ENCODE assay signal across 8 mouse cellular contexts in the genomic region with DNA sequence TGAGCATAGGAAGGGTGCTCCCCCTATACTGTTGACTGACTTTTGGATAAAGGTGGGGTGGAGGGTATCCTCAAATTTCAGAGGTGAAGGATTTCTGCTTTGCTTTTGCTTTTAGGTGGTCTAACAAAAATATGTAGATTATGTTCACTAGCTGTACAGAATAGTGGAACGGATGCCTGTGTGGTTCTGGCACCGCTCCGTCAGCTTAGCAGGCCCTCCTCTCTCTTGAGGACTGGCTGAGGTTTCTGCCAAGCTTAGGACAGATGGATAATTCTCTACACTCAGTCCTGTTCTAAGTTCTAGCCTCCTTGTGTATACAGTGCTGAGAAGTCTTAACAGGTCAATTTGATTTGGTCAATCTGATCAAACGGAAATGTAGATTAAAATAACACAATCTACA. TPM values are rescaled to one million over a fixed set of nuclear protein-coding genes. Genes with fewer than 3 reads are reported as not detected.
DNase-seq lines count a peak whose midpoint lies in the region; ATAC-seq and TF ChIP-seq lines count a peak whose summit lies in the region.

No protein-coding gene starts in this region.

- peaks cover 21% of the 10 kb centered on the region for H3K36me3 ChIP-seq in kidney, postnatal 0 days (ENCODE audit: insufficient read depth, low read length)
- peaks cover 38% of the 10 kb centered on the region for H3K36me3 ChIP-seq in hindbrain, embryonic 10.5 days
- peaks cover 37% of the 10 kb centered on the region for H3K36me3 ChIP-seq in midbrain, embryonic 14.5 days (ENCODE audit: control insufficient read depth, insufficient read depth, low read length)

- peak overlapping the region; percentile 87 for H3K27ac ChIP-seq in kidney, postnatal 0 days
- H3K27ac ChIP-seq in brown adipose tissue, adult 24 weeks (replicated peaks; ENCODE audit: low read depth, low read length) = 0 out of 2 replicates have a peak overlapping the region, but pooled peaks have one; percentile 29
- peak overlapping the region; percentile 87; the same call in 1 of the 2 replicates for H3K27ac ChIP-seq in hindbrain, embryonic 10.5 days
- peak overlapping the region; percentile 73; the same call in 1 of the 2 replicates for H3K27ac ChIP-seq in midbrain, embryonic 14.5 days (replicated peaks; ENCODE audit: low read depth, low read length)

- WGBS in kidney, postnatal 0 days = 56% methylated on average over 4 of the region's 4 CpGs
- WGBS in hindbrain, embryonic 10.5 days = 71% methylated on average over 4 of the region's 4 CpGs
- WGBS in midbrain, embryonic 14.5 days = 68% methylated on average over 4 of the region's 4 CpGs

- ATAC-seq in kidney, postnatal 0 days (replicated peaks; ENCODE audit: low FRiP score, low read depth) = no peak
- no peak for ATAC-seq in midbrain, embryonic 14.5 days (ENCODE audit: low FRiP score, low TSS enrichment)

- peaks cover 5% of the 10 kb centered on the region for H3K4me1 ChIP-seq in kidney, postnatal 0 days (replicated peaks; ENCODE audit: insufficient read depth, low read length)
- H3K4me1 ChIP-seq in brown adipose tissue, adult 24 weeks (ENCODE audit: control insufficient read depth, insufficient read depth, insufficient read length, low read length) = peaks cover 18% of the 10 kb centered on the region
- peaks cover 24% of the 10 kb centered on the region for H3K4me1 ChIP-seq in hindbrain, embryonic 10.5 days (replicated peaks)
- H3K4me1 ChIP-seq in midbrain, embryonic 14.5 days (ENCODE audit: control insufficient read depth, insufficient read depth, low read length) = peaks cover 12% of the 10 kb centered on the region

- peak overlapping the region; percentile 97 for H3K4me2 ChIP-seq in kidney, postnatal 0 days (ENCODE audit: low read length)
- H3K4me2 ChIP-seq in midbrain, embryonic 14.5 days (ENCODE audit: low read length) = peak overlapping the region; percentile 84

- H3K4me3 ChIP-seq in kidney, postnatal 0 days (replicated peaks; ENCODE audit: low read depth, low read length) = peak overlapping the region; percentile 59
- peak overlapping the region; percentile 84 for H3K4me3 ChIP-seq in brown adipose tissue, adult 24 weeks (ENCODE audit: insufficient read depth, low read depth, low read length)
- peak overlapping the region; percentile 66 for H3K4me3 ChIP-seq in hindbrain, embryonic 10.5 days
- H3K4me3 ChIP-seq in midbrain, embryonic 14.5 days (replicated peaks; ENCODE audit: low read depth, low read length) = peak overlapping the region; percentile 46

- H3K9ac ChIP-seq in kidney, postnatal 0 days (ENCODE audit: low read depth, low read length) = peak overlapping the region; percentile 61; the same call in 1 of the 2 replicates
- H3K9ac ChIP-seq in midbrain, embryonic 14.5 days (replicated peaks; ENCODE audit: low read length) = peak overlapping the region; percentile 59; the same call in 1 of the 2 replicates

- no peak for DNase-seq in kidney, postnatal 0 days (ENCODE audit: low spot score)
- no peak for DNase-seq in kidney, adult 9 months
- no peak for DNase-seq in hindbrain, embryonic 10.5 days (ENCODE audit: low spot score)
- DNase-seq in midbrain, embryonic 14.5 days = no peak
- DNase-seq in retina, embryonic 14.5 days (ENCODE audit: low spot score) = no peak
- DNase-seq in gastrocnemius, postnatal 25 days = no peak
- DNase-seq in MN1 (ENCODE audit: low spot score) = no peak

- no peaks in the 10 kb centered on the region for H3K9me3 ChIP-seq in kidney, postnatal 0 days (replicated peaks; ENCODE audit: low read length)
- H3K9me3 ChIP-seq in hindbrain, embryonic 10.5 days = no peaks in the 10 kb centered on the region
- no peaks in the 10 kb centered on the region for H3K9me3 ChIP-seq in midbrain, embryonic 14.5 days (ENCODE audit: control insufficient read depth, low read length)

- no peaks in the 10 kb centered on the region for H3K27me3 ChIP-seq in kidney, postnatal 0 days (ENCODE audit: insufficient read depth, low read length)
- peaks cover 15% of the 10 kb centered on the region for H3K27me3 ChIP-seq in hindbrain, embryonic 10.5 days (ENCODE audit: insufficient read depth, poor library complexity, severe bottlenecking)
- no peaks in the 10 kb centered on the region for H3K27me3 ChIP-seq in midbrain, embryonic 14.5 days (ENCODE audit: control insufficient read depth, insufficient read depth, low read length)

- no peak for TF ChIP-seq CTCF in kidney, postnatal 0 days (IDR thresholded peaks at IDR 0.05; ENCODE audit: low read depth)

RNA-seq across cellular contexts. Expression of a gene that starts 5.1 kb away (rescaled TPM):
- 47.4 and 52.2 TPM in 2 replicates for polyA plus RNA-seq in kidney, postnatal 0 days (2015; fragmentation: Nextera tagmentation; extraction: Ambion mirVana)
- 1.0 TPM in 1 of 2 replicates, not detected in the other for polyA plus RNA-seq in brown adipose tissue, adult 24 weeks (2012; ENCODE audit: insufficient read depth, insufficient read length, missing spikeins)
- polyA plus RNA-seq in hindbrain, embryonic 10.5 days (2016; fragmentation: Nextera tagmentation; extraction: Ambion mirVana) = 3.7 and 6.7 TPM in 2 replicates
- polyA plus RNA-seq in midbrain, embryonic 14.5 days (2014; fragmentation: Nextera tagmentation; extraction: Ambion mirVana) = 43.0 and 55.3 TPM in 2 replicates
- 1 to 10 TPM; 3.4 to 4.3 TPM for total RNA-seq in gastrocnemius, postnatal 25 days (2021)

RNA-seq across cellular contexts. Expression of a gene that starts 9.7 kb away (rescaled TPM):
- 103 and 117 TPM in 2 replicates for polyA plus RNA-seq in kidney, postnatal 0 days (2015; fragmentation: Nextera tagmentation; extraction: Ambion mirVana)
- 51.9 and 74.1 TPM in 2 replicates for polyA plus RNA-seq in brown adipose tissue, adult 24 weeks (2012; ENCODE audit: insufficient read depth, insufficient read length, missing spikeins)
- 147 and 152 TPM in 2 replicates for polyA plus RNA-seq in hindbrain, embryonic 10.5 days (2016; fragmentation: Nextera tagmentation; extraction: Ambion mirVana)
- polyA plus RNA-seq in midbrain, embryonic 14.5 days (2014; fragmentation: Nextera tagmentation; extraction: Ambion mirVana) = 82.6 and 94.7 TPM in 2 replicates
- 10 to 100 TPM; 69.8 to 81.6 TPM for total RNA-seq in gastrocnemius, postnatal 25 days (2021)

RNA-seq across cellular contexts. Expression of a gene that starts 18.0 kb away (rescaled TPM):
- 2.2 and 2.3 TPM in 2 replicates for polyA plus RNA-seq in kidney, postnatal 0 days (2015; fragmentation: Nextera tagmentation; extraction: Ambion mirVana)
- not detected in 2 replicates for polyA plus RNA-seq in brown adipose tissue, adult 24 weeks (2012; ENCODE audit: insufficient read depth, insufficient read length, missing spikeins)
- not detected in 2 replicates for polyA plus RNA-seq in hindbrain, embryonic 10.5 days (2016; fragmentation: Nextera tagmentation; extraction: Ambion mirVana)
- 0.08 TPM in 2 replicates for polyA plus RNA-seq in midbrain, embryonic 14.5 days (2014; fragmentation: Nextera tagmentation; extraction: Ambion mirVana)
- total RNA-seq in gastrocnemius, postnatal 25 days (2021) = under 1 TPM; 0.18 to 0.21 TPM

RNA-seq across cellular contexts. Expression of a gene that starts 29.2 kb away (rescaled TPM):
- polyA plus RNA-seq in kidney, postnatal 0 days (2015; fragmentation: Nextera tagmentation; extraction: Ambion mirVana) = 68.9 and 70.6 TPM in 2 replicates
- polyA plus RNA-seq in brown adipose tissue, adult 24 weeks (2012; ENCODE audit: insufficient read depth, insufficient read length, missing spikeins) = 27.8 and 28.8 TPM in 2 replicates
- polyA plus RNA-seq in hindbrain, embryonic 10.5 days (2016; fragmentation: Nextera tagmentation; extraction: Ambion mirVana) = 7.2 and 8.0 TPM in 2 replicates
- polyA plus RNA-seq in midbrain, embryonic 14.5 days (2014; fragmentation: Nextera tagmentation; extraction: Ambion mirVana) = 7.0 and 7.4 TPM in 2 replicates
- 10 to 100 TPM; 25.2 to 34.5 TPM for total RNA-seq in gastrocnemius, postnatal 25 days (2021)

RNA-seq across cellular contexts. Expression of a gene that starts 37.2 kb away (rescaled TPM):
- 204 and 226 TPM in 2 replicates for polyA plus RNA-seq in kidney, postnatal 0 days (2015; fragmentation: Nextera tagmentation; extraction: Ambion mirVana)
- polyA plus RNA-seq in brown adipose tissue, adult 24 weeks (2012; ENCODE audit: insufficient read depth, insufficient read length, missing spikeins) = 2.4 and 3.6 TPM in 2 replicates
- 85.1 and 87.4 TPM in 2 replicates for polyA plus RNA-seq in hindbrain, embryonic 10.5 days (2016; fragmentation: Nextera tagmentation; extraction: Ambion mirVana)
- 3.7 and 11.2 TPM in 2 replicates for polyA plus RNA-seq in midbrain, embryonic 14.5 days (2014; fragmentation: Nextera tagmentation; extraction: Ambion mirVana)
- 10 to 100 TPM in 1 of 2 experiments, 1 to 10 TPM in 1; 9.3 to 10.9 TPM for total RNA-seq in gastrocnemius, postnatal 25 days (2021)

Comparison
In these comparisons a context has a peak if more than half of its experiments do, and no peak if none do; other contexts are left out.
1. H3K27ac ChIP-seq: peak in every context shown above with its lines; median percentile 87 in kidney, postnatal 0 days; 87 in hindbrain, embryonic 10.5 days; 73 in midbrain, embryonic 14.5 days; 29 in brown adipose tissue, adult 24 weeks.